Mouse (Mus musculus): Measurements from ENCODE around the gene Rfc5. TPM values are rescaled to one million over a fixed set of nuclear protein-coding genes. Genes with fewer than 3 reads are reported as not detected.
A peak's percentile ranks its signal among the peaks of the same experiment; 100 is the strongest.
"Not testable (repeated sequence)": the region's sequence is repeated elsewhere in the genome, so short reads cannot be mapped to it uniquely, and the experiment has no call there.

Rfc5 gene
- total RNA-seq (2015; ENCODE audit: low replicate concordance) (26.4 and 28.8 TPM in 2 replicates), total RNA-seq (2017; ENCODE audit: low replicate concordance) (30.8 and 54.1 TPM in 2 replicates)

- peak; percentile 96 for ATAC-seq (replicated peaks; ENCODE audit: low FRiP score, poor library complexity, severe bottlenecking)
These were observed at the start of gene Rfc5 for GRCm38 (mm10) chr5:117388877-117389276. Gene Rfc5 (minus strand): TSS chr5:117389047.

- ATAC-seq (replicated peaks; ENCODE audit: low FRiP score, poor library complexity, severe bottlenecking), result not testable (repeated sequence)
These were observed 44.7 kb upstream of the Rfc5 start for GRCm38 (mm10) chr5:117433501-117433900.

- no peak for ATAC-seq (replicated peaks; ENCODE audit: low FRiP score, poor library complexity, severe bottlenecking)
These were observed 28.6 kb upstream of the Rfc5 start for GRCm38 (mm10) chr5:117417442-117417841.

GRCm38 (mm10) chr5:117415011-117415912, 26.4 kb upstream of the Rfc5 start:
- no peak for ATAC-seq (replicated peaks; ENCODE audit: low FRiP score, poor library complexity, severe bottlenecking)

- no peak for ATAC-seq (replicated peaks; ENCODE audit: low FRiP score, poor library complexity, severe bottlenecking)
These were observed 25.8 kb upstream of the Rfc5 start for GRCm38 (mm10) chr5:117414611-117415010.

GRCm38 (mm10) chr5:117413507-117414501, 25.0 kb upstream of the Rfc5 start, which contains the start of gene Ksr2:
Gene Ksr2 (plus strand): TSS chr5:117414000.
- no peak for ATAC-seq (replicated peaks; ENCODE audit: low FRiP score, poor library complexity, severe bottlenecking)

GRCm38 (mm10) chr5:117409369-117409768, 20.5 kb upstream of the Rfc5 start:
- ATAC-seq (replicated peaks; ENCODE audit: low FRiP score, poor library complexity, severe bottlenecking), result no peak

GRCm38 (mm10) chr5:117408216-117408615, 19.4 kb upstream of the Rfc5 start:
- ATAC-seq (replicated peaks; ENCODE audit: low FRiP score, poor library complexity, severe bottlenecking), result no peak

- not testable (repeated sequence) for ATAC-seq (replicated peaks; ENCODE audit: low FRiP score, poor library complexity, severe bottlenecking)
These were observed 15.8 kb upstream of the Rfc5 start for GRCm38 (mm10) chr5:117404671-117405070.

GRCm38 (mm10) chr5:117403609-117404008, 14.8 kb upstream of the Rfc5 start:
- no peak for ATAC-seq (replicated peaks; ENCODE audit: low FRiP score, poor library complexity, severe bottlenecking)

GRCm38 (mm10) chr5:117399281-117399680, 10.4 kb upstream of the Rfc5 start:
- no peak for ATAC-seq (replicated peaks; ENCODE audit: low FRiP score, poor library complexity, severe bottlenecking)

- no peak for ATAC-seq (replicated peaks; ENCODE audit: low FRiP score, poor library complexity, severe bottlenecking)
These were observed 9.2 kb upstream of the Rfc5 start for GRCm38 (mm10) chr5:117398007-117398550.

GRCm38 (mm10) chr5:117397371-117397770, 8.5 kb upstream of the Rfc5 start:
- ATAC-seq (replicated peaks; ENCODE audit: low FRiP score, poor library complexity, severe bottlenecking), result no peak

GRCm38 (mm10) chr5:117396596-117397014, 7.8 kb upstream of the Rfc5 start:
- no peak for ATAC-seq (replicated peaks; ENCODE audit: low FRiP score, poor library complexity, severe bottlenecking)

GRCm38 (mm10) chr5:117395834-117396233, 7.0 kb upstream of the Rfc5 start:
- no peak for ATAC-seq (replicated peaks; ENCODE audit: low FRiP score, poor library complexity, severe bottlenecking)

GRCm38 (mm10) chr5:117390895-117391294, 2.0 kb upstream of the Rfc5 start:
- ATAC-seq (replicated peaks; ENCODE audit: low FRiP score, poor library complexity, severe bottlenecking), result no peak

- ATAC-seq (replicated peaks; ENCODE audit: low FRiP score, poor library complexity, severe bottlenecking), result peak; percentile 67
These were observed 523 bp downstream of the Rfc5 start for GRCm38 (mm10) chr5:117388296-117388751.

- no peak for ATAC-seq (replicated peaks; ENCODE audit: low FRiP score, poor library complexity, severe bottlenecking)
These were observed 5.6 kb downstream of the Rfc5 start for GRCm38 (mm10) chr5:117383198-117383597.

GRCm38 (mm10) chr5:117381785-117382184, 7.1 kb downstream of the Rfc5 start:
- no peak for ATAC-seq (replicated peaks; ENCODE audit: low FRiP score, poor library complexity, severe bottlenecking)

- no peak for ATAC-seq (replicated peaks; ENCODE audit: low FRiP score, poor library complexity, severe bottlenecking)
These were observed 8.6 kb downstream of the Rfc5 start for GRCm38 (mm10) chr5:117380199-117380598.
